Comparison of ENCODE assay signal across 16 mouse cellular contexts in genomic region chr15:12472646-12473045, GRCm38 (mm10).
"Had no signal": no experiment of that assay in that cellular context is flagged by ENCODE, and none has a peak within 500 bp of the region (broad histone marks: within the 10 kb centered on the region; RNA-seq: fewer than 3 reads in every experiment).

No protein-coding gene starts in this region.

- DNase-seq: heart, postnatal 10 days; heart, postnatal 14 days; heart, postnatal 36 days; heart, postnatal 4 days; kidney, adult 11 months; kidney, adult 18-20 months; kidney, adult 2 months; kidney, adult 8-10 months; kidney, adult 9 months; kidney, postnatal 10 days; kidney, postnatal 14 days; kidney, postnatal 25 days; kidney, postnatal 36 days; kidney, postnatal 4 days; layer of hippocampus, adult 9-11 months; layer of hippocampus, postnatal 36 days had no signal
